Mouse (Mus musculus) Patski (cell line): Measurements from ENCODE around the gene Ints1. TPM values are rescaled to one million over a fixed set of nuclear protein-coding genes. Genes with fewer than 3 reads are reported as not detected.

Experiments
- ATAC-seq: fragments of 100-300 bp; one replicate; pipeline ENCODE4 v1.8.0; 2021
- CTCF ChIA-PET: fragments of 350-600 bp; sonication (Branson Sonifier 250); formaldehyde crosslinking; loops from one replicate; lab custom pipeline; 2022; ENCODE audit warnings: inconsistent platforms; lab: Charles Lee
- POLR2A ChIA-PET: fragments of 350-600 bp; sonication (Branson Sonifier 250); formaldehyde crosslinking; loops from one replicate; lab custom pipeline; 2022; ENCODE audit warnings: antibody characterized with exemption, inconsistent platforms; lab: Charles Lee
- DNase-seq: peaks from one replicate; pipeline ENCODE4 v3.0.0-alpha.2; 2011; ENCODE audit warnings: low read depth, low spot score
- H3K27me3 ChIP-seq: fragments of 371-371 bp; one replicate; pipeline ENCODE4 v1.5.1; 2021
- CTCF ChIP-seq: fragments of 100-300 bp; IDR thresholded peaks from one replicate; pipeline ENCODE4 v1.5.1; 2021
- in situ Hi-C: fragments of 300-500 bp; cut with MboI; formaldehyde crosslinking; loops from 3 replicates; pipeline ENCODE4 v1.11.1; 2018; ENCODE audit warnings: low pct_unique_long_range_greater_than_20kb, mixed read lengths
- polyA plus RNA-seq: library from polyadenylated mRNA; unstranded; gene quantifications from one replicate; pipeline ENCODE4 v1.2.3, GENCODE M21; 2021

Gene Ints1
- polyA plus RNA-seq, 1 experiment from 2014 or later: 63.5 TPM

DNA sequence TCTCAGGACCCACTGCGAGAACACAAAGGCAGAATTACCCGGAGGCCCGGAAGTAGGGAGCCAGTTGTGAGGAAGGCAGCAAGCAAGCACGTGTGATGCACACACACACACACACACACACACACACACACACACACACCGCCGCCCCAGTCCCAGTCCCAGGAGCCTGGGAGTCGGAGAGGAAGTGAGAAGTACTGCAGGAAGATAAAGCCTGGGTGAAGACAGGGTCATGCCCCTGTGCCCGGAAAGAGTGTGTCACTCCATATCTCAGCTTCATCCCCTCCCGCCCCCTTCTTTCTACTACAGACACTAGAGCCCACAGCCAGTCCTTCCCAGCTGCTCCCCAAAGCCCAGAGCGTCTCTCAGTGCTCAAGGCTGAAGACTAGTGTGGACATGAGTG is 73.2 kb downstream of the Ints1 start:
- H3K27me3 ChIP-seq: no peaks in the 10 kb centered on the region
- ATAC-seq (no peak), DNase-seq (no peak)
- CTCF ChIA-PET: interaction anchor here (1.1 to 2.0 kb wide), 3 partner anchors 14 to 48 kb away, joined by 3 to 7 read pairs (median 3); no protein-coding TSS in a partner anchor
- in situ Hi-C loops: loop anchor here (5.0 kb wide), 1 partner anchor 45 kb away; no protein-coding TSS in a partner anchor
- POLR2A ChIA-PET: no interaction called here
- TF ChIP-seq CTCF: no peak

Other genes starting within 250 kb of the Ints1 start
- gene Uncx, start 232.2 kb downstream of the Ints1 start, polyA plus RNA-seq: not detected
- 15.1 TPM for gene Micall2, start 39.3 kb downstream of the Ints1 start, polyA plus RNA-seq
- 35.4 TPM for gene Mafk, start 15.8 kb upstream of the Ints1 start, polyA plus RNA-seq
- not detected for gene Tmem184a, start 44.2 kb upstream of the Ints1 start, polyA plus RNA-seq
- gene Gm26938, start 50.7 kb upstream of the Ints1 start, polyA plus RNA-seq: not detected
- 54.7 TPM for gene Psmg3, start 51.2 kb upstream of the Ints1 start, polyA plus RNA-seq
- 51.0 TPM for gene Elfn1, start 132.3 kb upstream of the Ints1 start, polyA plus RNA-seq